Mouse (Mus musculus) hindbrain, embryonic 12.5 days (tissue): ENCODE measurements at regions not wholly inside any gene's neighbourhood (a gene's known extent, or its start where the extent isn't known, plus 50 kb on each side); places are given as distances from the start of the nearest gene placed in this dataset.

Experiments used
- ATAC-seq: fragments of 200-750 bp; cut with Nextera tagmentation; 2 replicates; pipeline ENCODE4 v1.8.0; 2017; ENCODE audit warnings: moderate TSS enrichment; ENCODE audit not compliant: low FRiP score
- H3K27ac ChIP-seq: fragments of 300-500 bp; sonication (generic); 2 replicates; pipeline ENCODE4 v1.5.1; 2016; ENCODE audit warnings: mild to moderate bottlenecking
- H3K27me3 ChIP-seq: fragments of 300-500 bp; sonication (generic); 2 replicates; pipeline ENCODE4 v1.6.1; 2016; ENCODE audit warnings: mild to moderate bottlenecking
- H3K36me3 ChIP-seq: fragments of 300-500 bp; sonication (generic); 2 replicates; pipeline ENCODE4 v1.6.1; 2016; ENCODE audit warnings: mild to moderate bottlenecking
- H3K4me1 ChIP-seq: fragments of 300-500 bp; sonication (generic); 2 replicates; pipeline ENCODE4 v1.6.1; 2016
- H3K4me2 ChIP-seq: fragments of 300-500 bp; sonication (generic); replicated peaks from 2 replicates; pipeline ENCODE4 v1.6.1; 2016; ENCODE audit warnings: mild to moderate bottlenecking
- H3K4me3 ChIP-seq: fragments of 300-500 bp; sonication (generic); 2 replicates; pipeline ENCODE4 v1.5.1; 2016; ENCODE audit warnings: mild to moderate bottlenecking
- H3K9ac ChIP-seq: fragments of 300-500 bp; sonication (generic); 2 replicates; pipeline ENCODE4 v1.6.1; 2016; ENCODE audit warnings: mild to moderate bottlenecking, moderate library complexity
- H3K9me3 ChIP-seq: fragments of 300-500 bp; sonication (generic); replicated peaks from 2 replicates; pipeline ENCODE4 v1.6.1; 2016; ENCODE audit warnings: mild to moderate bottlenecking
- WGBS: fragments of 180-500 bp; shearing (Covaris S2); methylation state at CpG from one replicate; pipeline ENCODE4 v1.1.7; 2016; 5-methylcytosine and 5-hydroxymethylcytosine counted together

DNA sequence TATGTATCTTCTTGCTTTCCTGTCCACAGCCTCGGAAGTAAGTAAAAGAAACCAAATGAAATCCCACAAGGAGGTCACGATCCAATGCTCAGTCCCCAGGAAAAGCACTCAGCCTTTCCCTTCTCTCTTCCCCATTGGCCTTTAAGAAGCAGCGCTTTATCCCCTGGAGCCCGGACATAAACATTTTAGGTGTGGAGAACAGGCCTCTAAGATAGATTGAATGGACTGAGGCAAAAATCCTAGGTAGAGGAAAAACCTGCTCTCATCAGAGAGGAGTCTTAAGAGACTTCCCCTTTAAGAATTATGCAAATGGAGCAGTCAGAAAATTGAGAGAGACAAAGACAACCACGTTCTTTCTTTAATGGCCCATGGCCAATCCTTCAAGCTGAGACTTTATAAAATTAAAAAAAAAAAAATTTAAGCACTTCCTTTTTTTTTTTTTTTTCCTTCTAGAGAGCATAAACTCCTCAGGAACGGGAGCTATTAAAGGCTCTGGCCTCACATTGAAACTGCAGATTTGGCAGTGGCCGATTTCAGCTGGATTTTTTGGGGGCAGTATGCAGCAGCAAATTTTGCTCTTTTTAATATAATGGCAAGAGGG, 1020.5 kb downstream of the 9330182O14Rik start:
- 28% methylated on average over 7 of the region's 7 CpGs for WGBS
- ATAC-seq: 0 out of 2 replicates have a peak, but pooled peaks have one; percentile 17
- H3K27me3 ChIP-seq: no peaks in the 10 kb centered on the region

GRCm38 (mm10) chr15:41155169-41155638, 1021.0 kb downstream of the 9330182O14Rik start:
- Histone ChIP-seq H3K36me3 (no peaks in the 10 kb centered on the region), H3K27ac (0 out of 2 replicates have a peak overlapping the region, but pooled peaks have one; percentile 44), H3K4me2 (peak overlapping the region; percentile 58), H3K4me3 (peak overlapping the region; percentile 25), H3K27me3 (no peaks in the 10 kb centered on the region), H3K9me3 (no peaks in the 10 kb centered on the region), H3K4me1 (peaks cover 6% of the 10 kb centered on the region), H3K9ac (peak overlapping the region; percentile 43)
- ATAC-seq: peak; percentile 75
- WGBS: 11% methylated on average over 16 of the region's 16 CpGs

More for the DNA sequence above, 1020.5 kb downstream of the 9330182O14Rik start:
- Histone ChIP-seq H3K36me3 (no peaks in the 10 kb centered on the region), H3K4me1 (peaks cover 6% of the 10 kb centered on the region), H3K9me3 (no peaks in the 10 kb centered on the region), H3K4me3 (peak overlapping the region; percentile 25), H3K9ac (peak overlapping the region; percentile 43), H3K4me2 (peak overlapping the region; percentile 58), H3K27ac (no peak overlapping the region)

DNA sequence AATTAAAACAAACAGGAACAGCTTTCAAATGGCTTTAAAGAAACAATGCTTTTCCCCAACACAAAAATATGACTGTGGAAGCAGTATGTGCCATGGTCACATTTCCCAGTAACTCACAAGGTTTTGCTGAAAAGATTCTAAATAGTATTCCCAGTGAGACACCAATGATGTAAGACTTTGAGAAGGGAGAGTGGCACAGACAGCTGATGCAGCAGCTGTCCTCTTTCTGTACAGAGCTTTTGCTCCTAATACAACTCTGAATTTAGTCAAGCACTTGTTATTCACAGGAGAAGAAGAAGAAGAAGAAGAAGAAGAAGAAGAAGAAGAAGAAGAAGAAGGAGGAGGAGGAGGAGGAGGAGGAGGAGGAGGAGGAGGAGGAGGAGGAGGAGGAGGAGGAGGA, 1023.6 kb downstream of the 9330182O14Rik start:
- Histone ChIP-seq H3K4me1 (peaks cover 6% of the 10 kb centered on the region), H3K9ac (no peak overlapping the region), H3K27ac (no peak overlapping the region), H3K9me3 (no peaks in the 10 kb centered on the region), H3K4me3 (no peak overlapping the region), H3K4me2 (no peak overlapping the region), H3K27me3 (0 out of 2 replicates have a peak, but pooled peaks cover 3% of the 10 kb centered on the region), H3K36me3 (no peaks in the 10 kb centered on the region)
- ATAC-seq: no peak

GRCm38 (mm10) chr15:41162268-41162667, 1028.1 kb downstream of the 9330182O14Rik start:
- Histone ChIP-seq H3K9me3 (no peaks in the 10 kb centered on the region), H3K4me2 (no peak overlapping the region), H3K27ac (no peak overlapping the region), H3K4me3 (no peak overlapping the region), H3K4me1 (no peaks in the 10 kb centered on the region), H3K27me3 (0 out of 2 replicates have a peak, but pooled peaks cover 3% of the 10 kb centered on the region), H3K36me3 (no peaks in the 10 kb centered on the region), H3K9ac (no peak overlapping the region)
- WGBS: 31% methylated on average over 8 of the region's 8 CpGs
- no peak for ATAC-seq

GRCm38 (mm10) chr15:41162793-41163192, 1028.6 kb downstream of the 9330182O14Rik start:
- H3K9ac ChIP-seq: no peak overlapping the region
- H3K27me3 ChIP-seq: 0 out of 2 replicates have a peak, but pooled peaks cover 3% of the 10 kb centered on the region
- H3K4me1 ChIP-seq: no peaks in the 10 kb centered on the region
- no peak overlapping the region for H3K4me2 ChIP-seq
- no peaks in the 10 kb centered on the region for H3K36me3 ChIP-seq
- H3K4me3 ChIP-seq: no peak overlapping the region
- 4% methylated on average over 8 of the region's 8 CpGs for WGBS
- ATAC-seq: 0 out of 2 replicates have a peak, but pooled peaks have one; percentile 39
- no peak overlapping the region for H3K27ac ChIP-seq
- H3K9me3 ChIP-seq: no peaks in the 10 kb centered on the region

DNA sequence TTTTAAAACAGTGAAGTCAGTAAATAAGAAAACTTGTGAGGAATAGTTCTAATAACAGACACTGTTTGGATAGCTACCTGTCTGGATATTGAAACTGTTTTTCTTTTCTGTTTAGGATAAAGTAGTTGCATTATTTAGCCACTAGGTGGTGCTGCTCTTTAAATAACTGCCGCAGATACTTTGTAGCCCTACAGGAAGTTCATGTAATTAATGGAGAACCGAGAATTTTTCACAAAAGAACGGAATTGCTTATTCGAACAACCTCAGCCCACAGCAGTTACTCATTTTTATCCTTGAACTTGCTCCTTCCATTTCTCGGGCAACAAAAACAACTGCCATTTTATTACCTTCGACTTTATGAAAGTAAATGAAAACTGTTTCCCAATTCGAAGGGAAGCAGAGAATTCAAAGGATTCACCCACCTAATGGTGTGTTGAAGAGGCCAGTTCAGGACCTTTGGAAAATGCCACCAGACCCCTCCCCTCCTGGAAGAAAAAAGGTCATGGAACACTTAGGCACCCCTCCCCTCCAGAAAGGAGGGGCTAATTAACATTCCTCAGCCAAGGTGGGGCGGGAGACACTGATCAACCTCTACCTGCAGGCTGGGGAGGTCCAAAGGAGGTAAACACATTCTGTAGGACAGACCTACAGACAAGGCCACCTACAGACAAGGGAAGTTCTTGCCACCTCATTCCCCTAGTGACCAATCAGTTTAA, 1029.6 kb downstream of the 9330182O14Rik start:
- H3K4me1 ChIP-seq: no peaks in the 10 kb centered on the region
- no peak overlapping the region for H3K4me3 ChIP-seq
- peak; percentile 74 for ATAC-seq
- no peaks in the 10 kb centered on the region for H3K9me3 ChIP-seq
- no peak overlapping the region for H3K9ac ChIP-seq
- H3K4me2 ChIP-seq: peak overlapping the region; percentile 44
- 0 out of 2 replicates have a peak, but pooled peaks cover 3% of the 10 kb centered on the region for H3K27me3 ChIP-seq
- H3K27ac ChIP-seq: no peak overlapping the region
- no peaks in the 10 kb centered on the region for H3K36me3 ChIP-seq
- WGBS: 18% methylated on average over 8 of the region's 8 CpGs

- H3K4me1 ChIP-seq: no peaks in the 10 kb centered on the region
- H3K9me3 ChIP-seq: no peaks in the 10 kb centered on the region
- H3K27ac ChIP-seq: no peak overlapping the region
- 0 out of 2 replicates have a peak, but pooled peaks cover 3% of the 10 kb centered on the region for H3K27me3 ChIP-seq
- ATAC-seq: no peak
- H3K4me3 ChIP-seq: no peak overlapping the region
- 81% methylated on average over 3 of the region's 3 CpGs for WGBS
- H3K36me3 ChIP-seq: no peaks in the 10 kb centered on the region
- H3K4me2 ChIP-seq: no peak overlapping the region
- H3K9ac ChIP-seq: no peak overlapping the region
These were observed 1031.4 kb downstream of the 9330182O14Rik start for GRCm38 (mm10) chr15:41165534-41165933.

DNA sequence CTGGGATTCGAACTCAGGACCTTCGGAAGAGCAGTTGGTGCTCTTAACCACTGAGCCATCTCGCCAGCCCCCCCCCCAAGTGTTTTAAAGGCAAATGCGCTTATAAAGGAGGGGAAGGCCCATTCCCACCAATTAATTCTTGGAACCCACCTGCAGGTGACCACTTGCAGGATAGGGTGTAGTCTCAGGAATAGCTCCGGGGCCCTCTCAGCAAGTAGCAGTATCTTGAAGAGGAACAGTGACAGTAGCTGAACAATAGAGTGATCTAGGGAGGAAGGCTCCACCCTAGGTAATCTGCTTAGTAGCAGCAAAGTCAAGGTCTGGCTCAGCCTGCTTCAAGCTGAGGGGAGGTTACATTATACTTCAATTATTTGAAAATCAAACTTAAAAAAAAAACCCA, 1056.6 kb downstream of the 9330182O14Rik start:
- WGBS: 87% methylated on average over 5 of the region's 5 CpGs

DNA sequence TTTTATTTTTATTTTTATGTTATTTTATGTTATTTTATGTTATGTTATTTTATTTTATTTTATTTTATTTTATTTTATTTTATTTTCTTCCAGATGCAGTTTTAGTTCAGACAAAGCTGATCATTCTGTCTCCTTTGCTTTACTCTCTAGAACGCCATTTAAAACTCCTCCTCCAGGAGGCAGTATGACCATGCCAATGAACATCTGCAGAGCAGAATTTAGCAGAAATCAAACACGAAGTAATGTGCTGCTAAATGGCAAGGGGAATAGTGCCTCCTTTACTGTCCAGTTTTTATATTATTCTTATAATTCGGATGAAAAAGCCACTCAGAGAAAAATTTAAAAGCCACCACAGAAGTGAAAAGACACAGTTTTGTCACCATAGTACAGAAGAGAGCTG, 1059.1 kb downstream of the 9330182O14Rik start:
- Histone ChIP-seq H3K4me3 (no peak overlapping the region), H3K36me3 (no peaks in the 10 kb centered on the region), H3K27me3 (no peaks in the 10 kb centered on the region), H3K4me2 (no peak overlapping the region), H3K9ac (no peak overlapping the region), H3K27ac (no peak overlapping the region), H3K9me3 (no peaks in the 10 kb centered on the region), H3K4me1 (no peaks in the 10 kb centered on the region)
- ATAC-seq: 0 out of 2 replicates have a peak, but pooled peaks have one; percentile 54
- 28% methylated on average over 3 of the region's 3 CpGs for WGBS

More for the DNA sequence above, 1056.6 kb downstream of the 9330182O14Rik start:
- H3K9ac ChIP-seq: no peak overlapping the region
- no peaks in the 10 kb centered on the region for H3K27me3 ChIP-seq
- H3K9me3 ChIP-seq: no peaks in the 10 kb centered on the region
- no peak overlapping the region for H3K27ac ChIP-seq
- no peaks in the 10 kb centered on the region for H3K36me3 ChIP-seq
- no peak overlapping the region for H3K4me2 ChIP-seq
- no peak for ATAC-seq
- H3K4me1 ChIP-seq: no peaks in the 10 kb centered on the region
- H3K4me3 ChIP-seq: no peak overlapping the region

- Histone ChIP-seq H3K4me3 (no peak overlapping the region), H3K4me2 (no peak overlapping the region), H3K27me3 (no peaks in the 10 kb centered on the region), H3K27ac (no peak overlapping the region), H3K4me1 (no peaks in the 10 kb centered on the region), H3K36me3 (no peaks in the 10 kb centered on the region), H3K9me3 (no peaks in the 10 kb centered on the region), H3K9ac (no peak overlapping the region)
- ATAC-seq: no peak
- WGBS: 76% methylated on average over 1 of the region's 1 CpGs
These were observed 1089.6 kb downstream of the 9330182O14Rik start for GRCm38 (mm10) chr15:41223801-41224200.

DNA sequence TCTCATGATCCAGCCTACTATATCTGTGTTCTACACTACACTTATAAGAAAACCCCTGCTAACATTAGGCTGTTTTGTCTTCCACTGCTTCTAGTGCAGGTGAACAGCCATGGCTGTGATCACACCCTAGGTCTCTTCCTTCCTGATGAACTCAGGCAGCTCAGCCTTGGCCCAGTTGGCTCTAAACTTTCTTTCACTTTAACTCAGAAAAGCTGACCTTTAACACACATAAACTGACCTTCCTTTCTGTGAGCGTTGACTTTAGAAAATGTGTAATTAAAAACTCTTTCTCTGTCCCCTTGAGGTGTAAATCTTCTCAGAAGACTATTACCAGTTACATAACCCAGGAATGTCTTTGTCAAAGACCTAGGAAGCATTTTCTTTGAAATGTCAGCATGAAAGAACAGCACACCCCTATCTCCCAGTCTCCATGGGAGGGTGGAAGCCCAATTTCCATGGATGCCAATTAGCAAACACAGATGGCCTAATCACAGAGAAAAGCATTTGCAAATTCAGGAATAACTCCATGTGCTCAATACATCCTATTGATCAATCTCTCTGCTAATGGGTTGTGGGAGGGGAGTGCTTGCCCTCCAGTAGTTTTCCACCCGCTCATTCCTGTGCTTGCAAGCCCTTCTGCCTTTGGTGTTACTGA, 1098.4 kb downstream of the 9330182O14Rik start:
- no peaks in the 10 kb centered on the region for H3K4me1 ChIP-seq
- no peaks in the 10 kb centered on the region for H3K36me3 ChIP-seq
- no peak overlapping the region for H3K27ac ChIP-seq
- H3K9me3 ChIP-seq: no peaks in the 10 kb centered on the region
- ATAC-seq: no peak
- H3K4me2 ChIP-seq: no peak overlapping the region
- no peak overlapping the region for H3K9ac ChIP-seq
- 47% methylated on average over 2 of the region's 2 CpGs for WGBS
- H3K4me3 ChIP-seq: no peak overlapping the region
- no peaks in the 10 kb centered on the region for H3K27me3 ChIP-seq
